Mouse (Mus musculus): ENCODE results near the gene Rbck1.

DNA sequence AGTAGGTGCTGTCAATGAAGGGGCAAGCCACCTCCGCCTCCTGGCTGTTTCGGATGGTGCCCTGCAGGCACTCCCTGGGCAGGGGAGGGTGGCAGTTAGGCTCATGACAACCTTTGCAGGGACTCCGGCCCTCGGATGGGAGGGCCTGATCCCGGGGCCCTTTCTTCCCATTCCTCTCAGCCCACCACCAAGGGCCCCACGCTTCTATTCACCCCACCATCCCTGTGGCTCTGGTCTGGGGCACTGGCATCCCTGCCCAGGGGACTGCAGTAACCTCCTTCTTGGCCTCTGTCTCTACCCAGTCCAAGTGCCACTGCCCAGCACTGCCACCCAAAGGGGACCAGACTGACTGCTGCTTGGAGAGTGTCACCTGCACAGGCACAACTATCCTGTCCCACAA is 10.3 kb downstream of the Rbck1 start:
- TF ChIP-seq CTCF (IDR thresholded peaks at IDR 0.05; ENCODE audit: borderline replicate concordance, control insufficient read depth, extremely low read depth, insufficient read depth, low read length, poor library complexity) (no peak), POLR2A (IDR thresholded peaks at IDR 0.05; ENCODE audit: control insufficient read depth, extremely low read depth, insufficient read depth, low read length, poor library complexity) (no peak)

All from thymus, adult 2 months (tissue).